Mouse (Mus musculus) heart, adult 9 months (tissue): ENCODE results near the gene Gm26741.
"Not testable (repeated sequence)": the region's sequence is repeated elsewhere in the genome, so short reads cannot be mapped to it uniquely, and the experiment has no call there.

Experiments used
- DNase-seq, 2 experiments: peaks; one replicate each; pipeline ENCODE4 v3.0.0; 2022; ENCODE audit warnings: low spot score in 2 of 2

Gene Gm26741

GRCm38 (mm10) chr10:52358467-52358866 is at the start of gene Gm26741:
Gene Gm26741 (plus strand): TSS chr10:52358767.
- no peak for DNase-seq

GRCm38 (mm10) chr10:52309196-52309595 is 49.4 kb upstream of the Gm26741 start:
- DNase-seq: peak; percentile 80 to 93

GRCm38 (mm10) chr10:52319506-52320286 is 38.9 kb upstream of the Gm26741 start:
- no peak for DNase-seq

GRCm38 (mm10) chr10:52321918-52322317 is 36.6 kb upstream of the Gm26741 start:
- no peak for DNase-seq

GRCm38 (mm10) chr10:52331007-52331406 is 27.6 kb upstream of the Gm26741 start:
- DNase-seq: peak; percentile 15 to 35

GRCm38 (mm10) chr10:52343324-52343723 is 15.2 kb upstream of the Gm26741 start:
- DNase-seq: not testable (repeated sequence)

GRCm38 (mm10) chr10:52353184-52353583 is 5.4 kb upstream of the Gm26741 start:
- DNase-seq: no peak

GRCm38 (mm10) chr10:52360241-52360735 is 1.7 kb downstream of the Gm26741 start:
- no peak for DNase-seq

- no peak for DNase-seq
Observed at GRCm38 (mm10) chr10:52360862-52361609, 2.5 kb downstream of the Gm26741 start.

- no peak for DNase-seq
Observed at GRCm38 (mm10) chr10:52368376-52368775, 9.8 kb downstream of the Gm26741 start.

GRCm38 (mm10) chr10:52373834-52374233 is 15.3 kb downstream of the Gm26741 start:
- no peak for DNase-seq

- no peak for DNase-seq
Observed at GRCm38 (mm10) chr10:52374651-52375050, 16.1 kb downstream of the Gm26741 start.

GRCm38 (mm10) chr10:52376422-52376821 is 17.9 kb downstream of the Gm26741 start:
- DNase-seq: no peak

GRCm38 (mm10) chr10:52377813-52378212 is 19.2 kb downstream of the Gm26741 start:
- no peak for DNase-seq

- peak; percentile 5 to 14 for DNase-seq
Observed at GRCm38 (mm10) chr10:52381321-52381801, 22.8 kb downstream of the Gm26741 start.

GRCm38 (mm10) chr10:52381845-52382591 is 23.5 kb downstream of the Gm26741 start, which contains the start of gene Gopc:
Gene Gopc (minus strand): TSS chr10:52382124.
- DNase-seq: peak; percentile 98

GRCm38 (mm10) chr10:52383022-52383421 is 24.5 kb downstream of the Gm26741 start:
- peak in 1 of 2 experiments; percentile 17 for DNase-seq

- no peak for DNase-seq
Observed at GRCm38 (mm10) chr10:52383522-52383921, 25.0 kb downstream of the Gm26741 start.

GRCm38 (mm10) chr10:52384823-52385610 is 26.4 kb downstream of the Gm26741 start:
- peak; percentile 50 to 62 for DNase-seq

GRCm38 (mm10) chr10:52387192-52387591 is 28.6 kb downstream of the Gm26741 start:
- DNase-seq: no peak

- DNase-seq: no peak
Observed at GRCm38 (mm10) chr10:52388922-52389430, 30.4 kb downstream of the Gm26741 start, which contains the start of gene Nepn. Gene Nepn (plus strand): TSS chr10:52388972.
